Mouse (Mus musculus): ENCODE measurements around the gene Bpifb1.

DNA sequence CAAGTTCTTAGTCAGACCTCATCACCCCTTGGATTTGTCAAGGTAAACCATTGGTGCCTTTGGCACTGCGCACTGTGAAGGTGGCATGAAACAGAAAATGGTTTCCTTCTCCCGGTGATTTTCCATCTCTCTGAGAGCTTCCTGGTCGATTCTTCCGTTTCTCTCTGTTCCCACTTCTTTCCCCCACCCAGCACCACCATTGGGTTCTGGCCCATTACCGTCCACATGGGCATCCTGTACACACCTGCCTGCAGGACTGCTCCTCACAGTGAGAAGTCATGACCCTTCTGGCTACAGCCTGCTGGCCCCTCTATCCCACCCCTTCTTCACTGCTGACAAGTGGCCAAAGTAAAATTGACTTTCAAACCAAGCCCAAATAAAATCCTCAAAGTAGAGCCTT is 54.7 kb downstream of the Bpifb1 start:
- TF ChIP-seq CTCF (IDR thresholded peaks at IDR 0.05; ENCODE audit: extremely low read depth, insufficient read length, insufficient replicate concordance, low read depth, low read length): no peak
- no peak for TF ChIP-seq POLR2A (IDR thresholded peaks at IDR 0.05; ENCODE audit: low read depth, low read length)
